Comparison of ENCODE assay signal across 8 mouse cellular contexts in the genomic region with DNA sequence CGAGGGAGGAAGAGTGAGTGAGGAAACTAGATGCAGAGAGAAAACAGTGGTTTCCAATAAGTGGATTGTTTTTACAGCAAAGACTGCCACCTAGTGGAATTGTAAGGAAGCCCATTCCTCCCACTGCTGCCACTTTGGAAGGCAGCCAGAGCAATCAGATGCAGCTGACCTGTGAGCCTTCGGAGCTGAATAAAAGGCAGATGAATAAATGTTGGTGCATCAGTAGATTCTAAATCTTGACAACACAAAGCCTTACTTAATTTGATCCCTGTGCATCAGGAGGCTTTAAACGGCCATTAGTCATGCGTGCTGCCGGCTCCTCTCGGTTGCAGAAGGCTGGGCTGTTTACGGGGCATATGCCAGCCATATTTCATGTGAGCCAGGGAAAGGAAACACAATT.
DNase-seq lines count a peak whose midpoint lies in the region; ATAC-seq lines count a peak whose summit lies in the region.

No protein-coding gene starts in this region.

- no peak for ATAC-seq in erythroblast, adult 5-6 weeks (replicated peaks; ENCODE audit: low FRiP score, poor library complexity, severe bottlenecking)

- DNase-seq in ES-CJ7 (ENCODE audit: low read depth, low spot score) = peak; percentile 54
- DNase-seq in adrenal gland, postnatal 14 days = peak; percentile 77
- DNase-seq in embryo, embryonic 9.5 days (ENCODE audit: extremely low spot score) = peak; percentile 48
- peak; percentile 63 to 80 for DNase-seq in heart, postnatal 10 days
- peak; percentile 65 to 77 for DNase-seq in kidney, postnatal 36 days
- DNase-seq in lung, adult 18-20 months = peak; percentile 9 to 34
- DNase-seq in ovary, postnatal 36 days (ENCODE audit: low spot score) = peak; percentile 54

- intact Hi-C loops in heart, postnatal 10 days (cut with DNase I) = no loop called here

Comparison
In these comparisons a context has a peak if more than half of its experiments do, and no peak if none do; other contexts are left out.
1. DNase-seq: peak in every context shown above with its lines; median percentile 77 in adrenal gland, postnatal 14 days; 72 in heart, postnatal 10 days; 71 in kidney, postnatal 36 days; 54 in ES-CJ7; 54 in ovary, postnatal 36 days; 48 in embryo, embryonic 9.5 days; 22 in lung, adult 18-20 months.